Mouse (Mus musculus) liver, embryonic 13.5 days (tissue): ENCODE results near the gene Sept3. TPM values are rescaled to one million over a fixed set of nuclear protein-coding genes. Genes with fewer than 3 reads are reported as not detected.
A peak's percentile ranks its signal among the peaks of the same experiment; 100 is the strongest.

Source experiments
- ATAC-seq: fragments of 200-750 bp; cut with Nextera tagmentation; 2 replicates; pipeline ENCODE4 v1.8.0; 2017; ENCODE audit warnings: low read depth, mild to moderate bottlenecking, moderate number of reproducible peaks, moderate library complexity
- DNase-seq: peaks from one replicate; pipeline ENCODE4 v3.0.0; 2022
- H3K27ac ChIP-seq: fragments of 300-500 bp; sonication (generic); 2 replicates; pipeline ENCODE4 v1.5.1; 2015; ENCODE audit warnings: moderate library complexity, mild to moderate bottlenecking, inconsistent platforms
- H3K27me3 ChIP-seq: fragments of 300-500 bp; sonication (generic); 2 replicates; pipeline ENCODE4 v1.6.1; 2015; ENCODE audit warnings: mild to moderate bottlenecking, inconsistent platforms
- H3K36me3 ChIP-seq: fragments of 300-500 bp; sonication (generic); 2 replicates; pipeline ENCODE4 v1.6.1; 2015; ENCODE audit warnings: mild to moderate bottlenecking, inconsistent platforms
- H3K4me1 ChIP-seq: fragments of 300-500 bp; sonication (generic); replicated peaks from 2 replicates; pipeline ENCODE4 v1.6.1; 2015; ENCODE audit warnings: inconsistent platforms
- H3K4me2 ChIP-seq: fragments of 300-500 bp; sonication (generic); 2 replicates; pipeline ENCODE4 v1.6.1; 2015; ENCODE audit warnings: inconsistent platforms, mild to moderate bottlenecking, moderate library complexity
- H3K4me3 ChIP-seq: fragments of 300-500 bp; sonication (generic); replicated peaks from 2 replicates; pipeline ENCODE4 v1.5.1; 2015; ENCODE audit warnings: mild to moderate bottlenecking, inconsistent platforms
- H3K9ac ChIP-seq: fragments of 300-500 bp; sonication (generic); 2 replicates; pipeline ENCODE4 v1.6.1; 2015; ENCODE audit warnings: mild to moderate bottlenecking, inconsistent platforms
- H3K9me3 ChIP-seq: fragments of 300-500 bp; sonication (generic); replicated peaks from 2 replicates; pipeline ENCODE4 v1.6.1; 2016; ENCODE audit warnings: inconsistent platforms
- WGBS: fragments of 180-500 bp; shearing (Covaris S2); methylation state at CpG from one replicate; pipeline ENCODE4 v1.1.7; 2015; ENCODE audit not compliant: insufficient replicate concordance; 5-methylcytosine and 5-hydroxymethylcytosine counted together
- polyA plus RNA-seq: library from polyadenylated mRNA; unstranded; fragments of >200 nt; fragmentation: Nextera tagmentation; extraction: Ambion mirVana; gene quantifications from 2 replicates; pipeline ENCODE4 v1.2.1, GENCODE M21; 2015

Sept3 gene
- polyA plus RNA-seq, 1 experiment from 2014 or later: 0.84 TPM

DNA sequence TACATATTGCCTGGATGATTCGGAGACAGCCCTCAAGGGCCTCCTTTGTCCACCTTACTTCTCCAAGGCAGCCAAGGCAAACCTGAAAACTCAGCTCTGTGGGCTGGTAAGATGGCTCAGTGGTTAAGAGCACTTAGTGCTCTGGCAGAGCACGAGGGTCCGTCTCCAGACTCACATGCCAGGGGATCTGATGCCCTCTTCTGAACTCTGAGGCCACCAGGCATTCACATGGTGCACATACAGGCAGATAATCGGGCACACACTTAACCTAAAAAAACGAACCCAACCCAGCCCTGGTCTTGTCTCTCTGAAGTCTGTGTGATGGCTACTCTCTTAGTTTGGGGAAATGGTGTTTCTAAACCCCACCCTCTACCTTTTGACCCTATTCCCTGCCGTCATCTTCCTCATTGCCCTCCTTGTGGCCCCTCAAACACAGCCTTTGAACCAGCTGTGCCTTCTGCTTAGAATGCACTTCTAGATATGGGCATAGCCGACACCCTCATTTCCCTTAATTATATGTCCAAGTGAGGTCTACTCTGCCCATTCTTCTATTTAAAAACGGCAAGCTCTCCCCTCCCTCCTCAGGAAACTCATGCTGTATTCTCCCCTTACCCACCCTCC is 65.1 kb downstream of the Sept3 start:
- Histone ChIP-seq H3K9ac (peak overlapping the region; percentile 97), H3K4me3 (peak overlapping the region; percentile 83), H3K4me1 (peaks cover 75% of the 10 kb centered on the region), H3K9me3 (no peaks in the 10 kb centered on the region), H3K27me3 (no peaks in the 10 kb centered on the region), H3K4me2 (peak overlapping the region; percentile 97), H3K36me3 (peaks cover 42% of the 10 kb centered on the region), H3K27ac (peak overlapping the region; percentile 100)
- ATAC-seq: no peak
- no peak for DNase-seq
- WGBS: 37% methylated on average over 8 of the region's 8 CpGs

DNA sequence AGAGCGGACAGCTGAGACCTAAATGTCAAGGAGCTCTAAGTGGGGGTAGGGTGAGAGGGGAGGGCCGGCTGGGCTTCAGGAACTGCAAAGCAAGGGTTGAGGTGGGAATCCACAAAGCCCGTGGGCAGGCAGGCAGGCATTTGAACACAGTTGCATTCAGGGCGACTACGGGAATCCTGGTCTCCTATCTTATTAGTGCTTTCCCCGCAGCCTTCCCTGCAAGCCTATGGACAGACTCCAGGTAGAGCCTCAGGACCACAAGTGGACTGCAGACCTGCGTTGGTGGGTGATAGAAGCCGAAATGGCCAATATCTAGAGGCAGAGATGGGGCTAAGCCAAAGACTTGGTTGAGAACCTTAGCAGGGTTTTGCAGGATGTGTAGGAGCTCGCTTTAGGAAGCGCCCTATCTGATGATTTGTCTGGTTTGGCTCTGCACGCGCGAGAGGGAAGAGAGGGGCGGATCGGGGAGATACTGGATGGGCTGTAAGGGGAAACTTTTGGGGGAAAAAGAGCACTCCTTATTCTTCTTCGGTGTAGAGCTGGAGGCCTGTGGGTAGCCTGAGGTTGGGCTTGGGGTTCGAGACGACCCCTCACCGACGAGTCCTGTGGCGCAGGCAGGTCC is 65.8 kb downstream of the Sept3 start:
- peaks cover 83% of the 10 kb centered on the region for H3K4me1 ChIP-seq
- H3K27ac ChIP-seq: peak overlapping the region; percentile 100
- peaks cover 42% of the 10 kb centered on the region for H3K36me3 ChIP-seq
- H3K27me3 ChIP-seq: no peaks in the 10 kb centered on the region
- H3K4me3 ChIP-seq: peak overlapping the region; percentile 83
- ATAC-seq: 0 out of 2 replicates have a peak, but pooled peaks have one; percentile 12
- peak; percentile 66 for DNase-seq
- WGBS: 12% methylated on average over 21 of the region's 21 CpGs
- H3K9ac ChIP-seq: peak overlapping the region; percentile 97
- H3K9me3 ChIP-seq: no peaks in the 10 kb centered on the region
- H3K4me2 ChIP-seq: peak overlapping the region; percentile 97

DNA sequence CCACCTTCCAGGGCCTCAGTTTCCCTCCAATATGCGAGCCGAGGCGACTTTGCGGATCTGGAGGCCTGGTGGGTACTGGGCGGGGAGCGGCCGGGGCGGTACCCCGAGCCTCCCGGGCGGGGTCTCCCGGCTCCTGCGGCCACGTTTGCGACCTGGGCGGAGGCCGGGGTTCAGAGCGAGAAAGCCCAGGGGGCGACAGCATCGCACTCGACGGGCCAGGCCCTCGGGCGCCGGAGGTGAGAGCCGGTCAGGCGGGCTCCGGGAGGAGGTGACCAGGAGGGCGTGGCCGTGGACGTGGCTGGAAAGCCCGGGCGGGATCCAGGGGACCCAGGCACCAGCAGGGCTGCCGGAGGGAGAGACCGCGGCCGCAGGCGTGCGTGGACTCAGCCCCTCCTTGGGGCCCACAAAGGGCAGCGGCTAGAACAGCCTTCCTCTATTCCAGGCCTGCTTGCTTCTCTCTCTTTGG is 66.4 kb downstream of the Sept3 start:
- H3K27ac ChIP-seq: peak overlapping the region; percentile 100
- H3K9ac ChIP-seq: peak overlapping the region; percentile 97
- H3K4me1 ChIP-seq: peaks cover 83% of the 10 kb centered on the region
- peak overlapping the region; percentile 83 for H3K4me3 ChIP-seq
- peaks cover 36% of the 10 kb centered on the region for H3K36me3 ChIP-seq
- WGBS: under 1% methylated on average over 37 of the region's 40 CpGs
- H3K9me3 ChIP-seq: no peaks in the 10 kb centered on the region
- ATAC-seq (peak; percentile 43), DNase-seq (peak; percentile 85)
- H3K27me3 ChIP-seq: no peaks in the 10 kb centered on the region
- H3K4me2 ChIP-seq: peak overlapping the region; percentile 97

DNA sequence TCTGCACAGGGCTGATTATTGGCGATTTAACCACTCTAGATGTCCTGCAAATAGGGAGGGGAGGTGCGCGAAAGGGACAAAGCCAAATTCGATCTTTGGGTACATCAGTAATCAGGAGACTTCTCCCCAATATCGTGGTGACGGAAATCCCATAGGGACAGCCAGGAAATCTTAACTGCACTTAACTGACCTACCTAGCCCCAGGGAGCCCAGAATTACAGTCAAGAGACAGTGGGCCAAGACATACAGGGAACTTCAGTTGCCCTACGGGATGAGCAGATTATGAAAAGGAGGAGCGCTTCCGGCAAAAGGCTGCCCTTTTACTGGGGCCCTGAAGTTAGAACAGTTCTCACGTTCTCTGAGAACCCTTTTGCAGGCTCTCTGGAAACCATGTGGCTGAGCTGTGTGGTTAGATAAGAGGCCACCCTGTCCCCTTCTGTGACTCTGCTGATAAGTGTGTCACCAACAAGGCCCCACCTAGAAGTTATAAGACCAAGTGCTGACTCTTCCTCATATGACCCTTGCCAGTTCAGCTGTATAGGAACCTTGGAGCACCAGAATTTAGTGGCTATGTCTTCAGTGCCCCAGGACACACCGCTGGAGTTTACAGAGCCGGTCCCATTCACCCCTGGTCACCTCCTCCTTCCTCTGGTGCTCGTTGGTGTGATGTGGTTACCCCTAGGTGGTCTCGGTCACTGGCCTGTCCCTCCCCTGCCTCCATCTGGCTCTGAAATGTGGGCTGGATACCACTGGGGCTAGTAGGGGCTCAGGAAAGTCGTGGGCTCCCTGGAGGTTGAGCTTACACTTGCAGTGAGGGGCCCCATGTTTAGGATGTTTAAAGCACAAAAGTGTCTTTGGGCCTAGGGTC is 67.2 kb downstream of the Sept3 start:
- Histone ChIP-seq H3K9ac (peak overlapping the region; percentile 97), H3K9me3 (no peaks in the 10 kb centered on the region), H3K4me2 (peak overlapping the region; percentile 97), H3K27me3 (no peaks in the 10 kb centered on the region), H3K36me3 (peaks cover 28% of the 10 kb centered on the region), H3K4me3 (peak overlapping the region; percentile 83), H3K4me1 (peaks cover 82% of the 10 kb centered on the region), H3K27ac (peak overlapping the region; percentile 100)
- 7% methylated on average over 15 of the region's 15 CpGs for WGBS
- DNase-seq (peak; percentile 90), ATAC-seq (peak; percentile 67)

DNA sequence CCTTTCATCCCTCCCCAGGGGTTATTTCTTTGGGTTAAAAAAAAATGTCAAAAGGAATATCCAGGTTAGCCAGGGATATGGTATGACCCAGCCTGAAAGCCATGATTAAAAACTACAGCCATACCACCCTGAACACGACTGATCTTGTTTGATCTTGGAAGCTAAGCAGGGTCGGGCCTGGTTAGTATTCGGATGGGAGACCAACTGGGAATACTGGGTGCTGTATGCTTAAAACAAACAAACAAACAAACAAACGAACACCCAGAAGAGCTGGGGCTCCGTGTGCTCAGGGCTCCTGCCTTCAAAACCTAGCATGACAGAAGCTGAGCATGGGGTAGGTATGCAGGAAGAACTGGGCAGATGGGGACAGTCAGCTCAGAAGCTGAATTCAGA is 67.8 kb downstream of the Sept3 start:
- H3K9me3 ChIP-seq: no peaks in the 10 kb centered on the region
- no peak for DNase-seq
- peaks cover 31% of the 10 kb centered on the region for H3K36me3 ChIP-seq
- WGBS: 32% methylated on average over 5 of the region's 5 CpGs
- no peaks in the 10 kb centered on the region for H3K27me3 ChIP-seq
- peak overlapping the region; percentile 97 for H3K4me2 ChIP-seq
- peak overlapping the region; percentile 100 for H3K27ac ChIP-seq
- H3K9ac ChIP-seq: peak overlapping the region; percentile 97
- H3K4me1 ChIP-seq: peaks cover 82% of the 10 kb centered on the region
- peak overlapping the region; percentile 83 for H3K4me3 ChIP-seq
- ATAC-seq: no peak

DNA sequence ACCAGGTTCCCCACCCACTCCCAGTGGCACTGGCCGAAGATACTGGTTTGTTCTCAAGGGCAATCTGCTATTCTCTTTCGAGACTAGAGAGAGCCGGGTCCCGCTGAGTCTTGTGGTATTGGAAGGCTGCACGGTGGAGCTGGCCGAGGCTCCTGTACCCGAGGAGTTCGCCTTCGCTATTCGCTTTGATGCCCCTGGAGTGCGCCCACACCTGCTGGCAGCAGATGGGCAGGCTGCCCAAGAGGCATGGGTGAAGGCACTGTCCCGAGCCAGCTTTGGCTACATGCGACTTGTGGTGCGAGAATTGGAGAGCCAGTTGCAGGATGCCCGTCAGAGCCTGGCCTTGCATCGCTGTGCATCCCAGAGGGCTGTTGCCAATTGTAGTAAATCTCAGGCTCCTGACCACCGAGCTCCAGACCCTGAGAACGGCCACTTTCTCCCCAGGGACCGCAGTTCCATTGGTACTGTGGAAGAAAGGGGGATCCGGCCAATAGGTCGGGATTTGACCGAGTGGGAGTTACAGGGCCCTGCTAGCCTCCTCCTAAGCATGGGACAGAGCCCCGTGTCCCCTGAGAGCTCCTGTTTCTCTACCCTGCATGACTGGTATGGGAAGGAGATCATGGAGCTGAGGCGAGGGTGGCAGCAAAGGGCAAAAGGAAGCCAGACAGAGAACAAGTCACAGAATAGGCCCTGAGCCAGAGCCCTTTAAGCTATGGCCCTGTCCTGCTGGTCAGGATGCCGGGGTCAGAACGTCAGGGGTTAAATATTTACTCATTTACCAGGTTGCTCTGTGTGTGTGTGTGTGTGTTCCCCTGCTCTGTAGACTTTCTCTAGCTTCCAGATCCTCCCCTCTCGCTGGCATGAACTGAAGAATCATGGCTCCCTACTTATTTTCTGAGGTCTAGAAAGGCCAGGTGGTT is 68.9 kb downstream of the Sept3 start:
- WGBS: 82% methylated on average over 27 of the region's 27 CpGs
- Histone ChIP-seq H3K4me3 (peak overlapping the region; percentile 83), H3K36me3 (peaks cover 42% of the 10 kb centered on the region), H3K9me3 (no peaks in the 10 kb centered on the region), H3K27me3 (no peaks in the 10 kb centered on the region), H3K4me1 (peaks cover 85% of the 10 kb centered on the region), H3K9ac (peak overlapping the region; percentile 97), H3K4me2 (peak overlapping the region; percentile 97), H3K27ac (peak overlapping the region; percentile 100)
- DNase-seq (no peak), ATAC-seq (no peak)

Other genes starting within 250 kb of the Sept3 start
- gene Desi1, start 241.0 kb upstream of the Sept3 start, polyA plus RNA-seq: 12.8 and 13.7 TPM in 2 replicates
- 224 and 231 TPM in 2 replicates for gene Snu13, start 227.3 kb upstream of the Sept3 start, polyA plus RNA-seq
- not detected in 2 replicates for gene 4930407I10Rik, start 215.7 kb upstream of the Sept3 start, polyA plus RNA-seq
- not detected in 2 replicates for gene Mei1, start 204.9 kb upstream of the Sept3 start, polyA plus RNA-seq
- 8.2 and 9.9 TPM in 2 replicates for gene Ccdc134, start 147.0 kb upstream of the Sept3 start, polyA plus RNA-seq
- gene Srebf2, start 127.7 kb upstream of the Sept3 start, polyA plus RNA-seq: 64.2 and 70.2 TPM in 2 replicates
- gene Shisa8, start 62.1 kb upstream of the Sept3 start, polyA plus RNA-seq: 0.08 and 0.10 TPM in 2 replicates
- gene Tnfrsf13c, start 50.5 kb upstream of the Sept3 start, polyA plus RNA-seq: 0.38 and 0.87 TPM in 2 replicates
- 41.7 and 45.6 TPM in 2 replicates for gene Cenpm, start 30.1 kb upstream of the Sept3 start, polyA plus RNA-seq
- not detected in 2 replicates for gene 1500009C09Rik, start 22.5 kb upstream of the Sept3 start, polyA plus RNA-seq
- gene Wbp2nl, start 24.1 kb downstream of the Sept3 start, polyA plus RNA-seq: 0.12 and 0.20 TPM in 2 replicates
- gene Naga, start 64.0 kb downstream of the Sept3 start, polyA plus RNA-seq: 34.3 and 35.7 TPM in 2 replicates
- 43.4 and 43.8 TPM in 2 replicates for gene Pheta2, start 64.0 kb downstream of the Sept3 start, polyA plus RNA-seq
- 202 and 208 TPM in 2 replicates for gene Smdt1, start 64.1 kb downstream of the Sept3 start, polyA plus RNA-seq
- gene Ndufa6, start 79.4 kb downstream of the Sept3 start, polyA plus RNA-seq: 356 and 357 TPM in 2 replicates
- gene Cyp2d22, start 105.4 kb downstream of the Sept3 start, polyA plus RNA-seq: 7.8 and 9.3 TPM in 2 replicates
- gene Cyp2d11, start 119.1 kb downstream of the Sept3 start, polyA plus RNA-seq: not detected in 2 replicates
- 18.9 and 19.6 TPM in 2 replicates for gene Cyp2d10, start 132.3 kb downstream of the Sept3 start, polyA plus RNA-seq
- 0.71 and 1.4 TPM in 2 replicates for gene Cyp2d9, start 158.5 kb downstream of the Sept3 start, polyA plus RNA-seq